Mouse (Mus musculus): ENCODE data around the gene Ip6k1.
A peak's percentile ranks its signal among the peaks of the same experiment; 100 is the strongest.

The Ip6k1 gene

GRCm38 (mm10) chr9:108001922-108002770 is at the start of gene Ip6k1:
Ip6k1 (plus strand) TSS chr9:108002501.
- DNase-seq (ENCODE audit: extremely low spot score, low read depth, low spot score) = peak; percentile 100

- DNase-seq (ENCODE audit: extremely low spot score, low read depth, low spot score) = no peak
These were observed 46.5 kb upstream of the Ip6k1 start for GRCm38 (mm10) chr9:107955613-107956289.

GRCm38 (mm10) chr9:107957141-107957540 is 45.2 kb upstream of the Ip6k1 start:
- DNase-seq (ENCODE audit: extremely low spot score, low read depth, low spot score) = no peak

- no peak for DNase-seq (ENCODE audit: extremely low spot score, low read depth, low spot score)
These were observed 42.4 kb upstream of the Ip6k1 start for GRCm38 (mm10) chr9:107959896-107960295.

DNA sequence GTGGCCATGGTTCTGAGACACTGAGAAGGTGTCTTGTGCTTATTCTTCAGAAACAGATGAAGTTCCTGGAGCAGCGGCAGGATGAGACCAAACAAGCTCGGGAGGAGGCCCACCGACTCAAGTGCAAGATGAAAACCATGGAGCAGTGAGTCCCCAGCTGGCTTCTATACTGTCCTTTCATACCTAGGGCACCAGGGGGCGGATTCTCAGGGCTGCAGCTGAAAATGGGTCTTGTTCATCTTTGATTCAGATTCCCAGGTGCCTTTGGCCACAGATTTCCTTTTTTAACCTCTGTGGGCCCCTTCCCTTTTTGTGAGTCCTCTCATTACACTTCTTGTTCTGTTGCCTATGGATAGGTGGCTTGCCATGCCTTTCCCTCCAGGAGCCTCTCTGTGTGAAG is 41.4 kb upstream of the Ip6k1 start:
- DNase-seq (ENCODE audit: extremely low spot score, low read depth, low spot score) = no peak

DNA sequence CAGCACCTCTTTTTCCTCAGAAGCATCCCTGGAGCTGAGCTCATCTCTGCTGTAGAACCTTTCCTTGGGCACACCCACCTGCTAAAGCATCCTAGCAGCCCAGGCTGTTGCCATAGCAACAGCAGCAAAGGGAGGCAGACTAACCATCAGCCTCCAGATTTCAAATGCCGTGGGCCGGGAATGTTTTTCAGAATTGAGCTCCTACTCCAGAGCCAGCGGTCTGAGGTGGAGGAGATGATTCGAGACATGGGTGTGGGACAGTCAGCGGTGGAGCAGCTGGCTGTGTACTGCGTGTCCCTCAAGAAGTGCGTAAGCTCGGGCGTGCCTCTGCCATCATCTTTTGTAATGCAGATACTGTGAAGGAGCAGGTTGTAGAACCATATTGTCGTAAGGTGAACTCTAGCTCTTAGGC is 40.9 kb upstream of the Ip6k1 start:
- no peak for DNase-seq (ENCODE audit: extremely low spot score, low read depth, low spot score)

DNA sequence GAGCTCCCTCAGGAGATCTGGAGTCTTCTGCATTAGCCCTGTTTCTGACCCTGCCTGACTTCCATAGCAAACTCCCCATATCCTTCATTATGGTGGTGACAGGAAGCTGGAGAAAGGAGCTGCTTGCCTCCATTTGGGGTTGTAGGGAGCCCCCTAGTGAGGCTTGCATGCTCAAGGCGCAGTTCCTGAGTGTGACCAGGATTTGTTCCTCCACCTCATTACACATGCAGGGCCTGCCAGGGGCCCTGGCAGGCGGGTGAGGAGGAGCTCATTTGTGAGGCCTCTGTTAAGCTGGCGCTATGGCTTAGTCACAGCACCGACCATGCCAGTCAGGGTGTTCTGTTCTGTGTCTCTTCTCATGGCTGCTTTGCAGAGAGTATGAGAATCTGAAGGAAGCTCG is 40.4 kb upstream of the Ip6k1 start:
- DNase-seq (ENCODE audit: extremely low spot score, low read depth, low spot score) = no peak

- no peak for DNase-seq (ENCODE audit: extremely low spot score, low read depth, low spot score)
These were observed 39.4 kb upstream of the Ip6k1 start for GRCm38 (mm10) chr9:107962916-107963315.

GRCm38 (mm10) chr9:107963700-107964099 is 38.6 kb upstream of the Ip6k1 start:
- DNase-seq (ENCODE audit: extremely low spot score, low read depth, low spot score) = no peak

DNA sequence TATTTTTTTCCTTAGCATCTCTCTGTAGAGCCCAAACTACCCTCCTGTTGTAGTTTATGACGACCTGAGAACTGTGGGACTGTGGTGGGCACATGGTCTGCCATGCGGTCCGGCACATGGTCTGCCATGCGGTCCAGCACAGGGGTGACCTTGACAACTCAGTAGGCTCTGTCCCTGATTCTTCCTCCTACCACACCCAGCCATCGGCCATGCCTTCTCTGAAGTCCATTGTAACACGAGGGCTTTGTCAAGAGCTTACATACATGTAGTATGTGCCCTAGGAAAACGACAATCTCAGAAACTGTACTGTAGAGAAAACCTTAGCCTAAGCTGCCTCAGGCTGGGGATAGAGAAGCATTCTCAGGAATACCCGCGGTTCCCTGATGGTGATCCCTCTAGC is 37.6 kb upstream of the Ip6k1 start:
- DNase-seq (ENCODE audit: extremely low spot score, low read depth, low spot score) = no peak

DNA sequence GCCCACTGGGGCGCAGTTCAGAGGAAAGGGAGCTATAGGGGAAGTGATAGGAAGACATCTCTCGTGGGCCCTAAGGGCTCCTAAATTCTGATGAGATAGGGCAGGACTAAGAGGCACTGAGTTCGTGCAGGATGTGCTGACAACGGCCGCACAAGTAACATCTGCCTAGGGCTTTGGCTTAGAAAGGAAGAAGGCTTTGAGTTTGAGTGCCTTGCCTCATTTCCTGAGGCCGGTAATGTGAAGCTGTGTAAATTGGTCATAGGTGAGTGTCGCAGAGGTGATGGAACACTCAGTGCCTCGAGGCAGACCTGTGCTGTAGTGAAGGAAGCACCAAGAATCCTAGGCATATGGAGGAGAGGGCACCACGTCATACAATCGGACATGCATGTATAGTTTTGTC is 35.6 kb upstream of the Ip6k1 start:
- DNase-seq (ENCODE audit: extremely low spot score, low read depth, low spot score) = no peak

- DNase-seq (ENCODE audit: extremely low spot score, low read depth, low spot score) = no peak
These were observed 34.9 kb upstream of the Ip6k1 start for GRCm38 (mm10) chr9:107967437-107967836.

GRCm38 (mm10) chr9:107968531-107968930 is 33.8 kb upstream of the Ip6k1 start:
- no peak for DNase-seq (ENCODE audit: extremely low spot score, low read depth, low spot score)

- DNase-seq (ENCODE audit: extremely low spot score, low read depth, low spot score) = no peak
These were observed 32.0 kb upstream of the Ip6k1 start for GRCm38 (mm10) chr9:107970311-107970710.

GRCm38 (mm10) chr9:107971690-107972541 is 30.4 kb upstream of the Ip6k1 start:
- no peak for DNase-seq (ENCODE audit: extremely low spot score, low read depth, low spot score)

GRCm38 (mm10) chr9:107974491-107975171 is 27.7 kb upstream of the Ip6k1 start:
- no peak for DNase-seq (ENCODE audit: extremely low spot score, low read depth, low spot score)

DNA sequence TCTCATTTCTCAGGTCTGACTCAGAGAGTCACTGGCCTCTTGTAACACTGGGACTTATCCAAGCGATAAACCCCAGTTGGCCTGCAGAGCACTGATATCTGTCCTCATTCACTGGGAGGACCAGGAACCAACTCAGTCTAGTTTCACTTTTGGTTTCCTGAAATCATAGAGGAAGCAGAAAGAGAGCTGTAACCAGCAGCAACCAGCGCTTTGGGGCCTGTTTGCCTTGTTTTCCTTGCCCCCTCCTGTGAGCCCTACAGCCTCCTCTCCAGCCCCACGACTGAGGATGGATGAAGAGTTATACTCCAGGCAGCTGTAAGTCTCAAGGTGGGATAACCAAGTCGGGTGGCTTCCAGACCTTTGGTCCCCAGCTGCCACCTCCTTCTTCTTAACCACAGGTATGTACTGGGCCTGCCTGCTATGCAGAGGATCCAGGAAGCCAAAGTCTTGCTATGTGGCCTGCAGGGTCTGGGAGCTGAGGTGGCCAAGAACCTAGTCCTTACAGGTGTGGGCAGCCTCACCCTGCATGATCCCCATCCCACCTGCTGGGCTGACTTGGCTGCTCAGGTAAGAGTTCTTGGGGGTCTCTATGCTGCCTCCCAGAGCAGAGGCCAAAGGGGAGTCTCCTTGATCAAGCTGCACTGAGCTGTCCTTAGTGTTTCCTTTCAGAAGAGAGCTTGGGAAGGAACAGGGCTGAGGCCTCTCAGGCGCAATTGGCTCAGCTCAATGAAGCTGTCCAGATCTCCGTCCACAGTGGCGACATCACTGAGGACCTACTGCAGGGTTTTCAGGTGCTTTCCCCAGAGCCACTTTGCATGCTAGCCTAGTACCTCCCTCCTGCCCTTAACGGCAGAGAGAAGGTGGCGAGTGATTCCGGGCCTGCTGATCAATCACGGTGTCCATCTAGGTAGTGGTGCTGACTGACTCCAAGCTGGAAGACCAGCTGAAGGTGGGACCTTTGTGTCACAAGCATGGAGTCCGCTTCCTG is 26.6 kb upstream of the Ip6k1 start, which contains the start of gene Uba7:
Gene Uba7 (plus strand): TSS at position 107 of the 988 bp plus-strand sequence.
- DNase-seq (ENCODE audit: extremely low spot score, low read depth, low spot score) = no peak

GRCm38 (mm10) chr9:107978815-107979214 is 23.5 kb upstream of the Ip6k1 start:
- DNase-seq (ENCODE audit: extremely low spot score, low read depth, low spot score) = no peak
